Mouse (Mus musculus): ENCODE measurements around the gene Mael. TPM values are rescaled to one million over a fixed set of nuclear protein-coding genes. Genes with fewer than 3 reads are reported as not detected.

Gene Mael
- polyA plus RNA-seq, 3 experiments from 2014 or later, result not detected

GRCm38 (mm10) chr1:166204171-166204570, 34.4 kb downstream of the Mael start:
- ATAC-seq, result no peak

DNA sequence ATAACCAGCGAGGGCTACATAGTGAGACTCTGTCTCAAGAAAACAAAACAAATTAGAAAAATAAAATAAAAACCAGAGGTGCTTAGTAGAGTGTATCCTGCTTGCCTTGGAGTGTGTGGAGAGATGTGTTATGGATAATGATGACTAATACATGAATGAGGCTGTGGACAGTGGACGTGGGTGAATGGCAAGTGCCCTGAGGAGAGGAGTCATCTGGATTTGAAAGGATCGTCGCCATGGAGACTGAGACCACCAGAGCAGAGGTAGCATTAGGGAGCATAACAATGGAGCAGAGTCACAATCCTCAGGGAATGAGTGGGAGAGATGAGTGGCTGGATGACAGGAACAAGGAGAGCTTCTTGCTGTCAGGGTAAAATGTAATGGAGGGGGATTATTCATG, 48.7 kb downstream of the Mael start:
- ATAC-seq, result no peak

GRCm38 (mm10) chr1:166185357-166185756, 53.2 kb downstream of the Mael start:
- ATAC-seq, result no peak

GRCm38 (mm10) chr1:166184391-166185229, 53.9 kb downstream of the Mael start:
- no peak for ATAC-seq

DNA sequence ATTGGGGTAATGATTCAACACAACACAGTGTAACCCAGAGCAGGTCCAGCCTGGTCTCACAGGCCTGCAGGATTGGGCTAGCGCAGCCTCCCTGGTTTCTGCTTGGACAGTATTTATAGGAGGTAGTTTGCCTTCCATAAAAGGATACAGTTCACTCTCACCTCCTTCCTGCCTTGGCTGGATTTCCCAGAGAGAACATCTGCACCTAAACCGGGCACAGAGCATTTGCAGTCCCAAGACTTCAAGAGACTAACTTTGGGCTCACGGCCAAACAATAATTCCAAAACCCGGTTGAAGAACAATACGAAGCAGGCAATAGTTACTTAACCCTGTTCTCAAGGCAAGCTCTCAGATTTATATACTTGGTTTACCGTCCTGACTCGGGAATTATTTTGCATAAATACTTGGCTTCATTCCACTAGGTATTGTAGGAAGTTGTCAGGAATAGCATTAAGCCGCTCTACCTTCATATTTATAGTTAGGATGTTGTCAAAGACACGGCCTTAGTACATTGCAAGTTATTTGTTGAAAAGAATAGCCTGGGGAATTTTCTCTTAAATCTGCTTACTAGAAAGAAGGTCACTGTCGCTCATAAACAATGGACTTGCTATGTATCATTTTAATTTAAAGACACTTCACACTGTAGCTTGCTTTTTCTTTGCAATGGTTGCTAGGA, 55.5 kb downstream of the Mael start:
- ATAC-seq, result no peak

GRCm38 (mm10) chr1:166181510-166181909, 57.0 kb downstream of the Mael start:
- ATAC-seq, result no peak

DNA sequence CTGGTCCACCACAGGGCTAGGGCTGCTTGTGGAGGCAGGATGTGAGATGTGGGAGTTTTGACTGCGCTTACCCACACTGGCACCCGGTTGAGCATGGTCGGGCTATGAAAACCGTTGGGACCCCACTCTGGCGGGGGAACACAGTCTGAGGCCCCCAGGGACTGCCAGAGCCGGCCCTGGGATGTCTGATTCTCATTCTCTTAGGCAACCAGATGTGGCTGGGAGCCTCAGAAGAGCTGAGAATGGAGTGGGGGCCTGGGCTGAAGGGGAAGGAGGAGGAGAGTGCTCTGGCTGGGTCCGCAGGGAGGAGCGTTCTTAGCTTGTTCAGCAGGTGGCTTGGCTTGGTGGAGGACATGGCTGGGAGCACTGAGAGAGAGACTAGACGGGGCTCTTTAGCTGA, 64.9 kb downstream of the Mael start:
- no peak for ATAC-seq

- no peak for ATAC-seq
Measured at GRCm38 (mm10) chr1:166172992-166173391, 65.6 kb downstream of the Mael start.

- no peak for ATAC-seq
Measured at GRCm38 (mm10) chr1:166170852-166171251, 67.7 kb downstream of the Mael start.

DNA sequence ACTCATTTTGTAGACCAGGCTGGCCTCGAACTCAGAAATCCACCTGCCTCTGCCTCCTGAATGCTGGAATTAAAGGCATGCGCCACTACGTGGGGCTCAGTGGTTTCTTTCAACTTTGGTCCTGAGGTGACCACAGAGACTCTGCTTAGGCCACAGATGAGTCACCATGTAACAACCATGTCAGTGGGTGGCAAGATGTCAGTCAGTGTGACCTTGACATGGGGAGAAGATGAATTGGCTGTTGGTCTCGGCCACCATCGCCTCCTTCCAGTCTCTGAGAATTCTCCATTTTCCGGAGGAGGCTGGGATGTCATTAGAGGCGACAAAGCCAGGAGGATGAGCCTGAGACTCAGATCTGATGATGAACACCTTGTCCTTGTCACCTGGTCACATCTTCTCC, 68.8 kb downstream of the Mael start:
- no peak for ATAC-seq

DNA sequence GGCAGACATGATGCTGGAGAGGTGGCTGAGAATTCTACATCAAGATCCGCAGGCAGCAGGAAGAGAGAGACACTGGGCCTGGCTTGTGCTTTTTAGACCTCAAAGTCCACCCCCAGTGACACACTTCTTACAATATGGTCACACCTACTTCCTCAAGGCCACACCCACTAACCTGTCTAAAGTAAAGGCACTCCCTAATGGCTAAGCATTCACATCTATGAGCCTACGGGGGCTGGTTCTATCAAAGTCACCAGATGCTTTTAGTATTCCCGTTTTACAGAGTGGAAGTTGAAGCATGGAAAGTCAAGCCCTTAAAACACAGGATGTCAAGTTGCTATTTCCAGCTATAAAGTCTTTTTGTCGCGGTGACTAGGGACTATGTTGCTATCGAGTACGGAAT, 70.5 kb downstream of the Mael start:
- no peak for ATAC-seq

DNA sequence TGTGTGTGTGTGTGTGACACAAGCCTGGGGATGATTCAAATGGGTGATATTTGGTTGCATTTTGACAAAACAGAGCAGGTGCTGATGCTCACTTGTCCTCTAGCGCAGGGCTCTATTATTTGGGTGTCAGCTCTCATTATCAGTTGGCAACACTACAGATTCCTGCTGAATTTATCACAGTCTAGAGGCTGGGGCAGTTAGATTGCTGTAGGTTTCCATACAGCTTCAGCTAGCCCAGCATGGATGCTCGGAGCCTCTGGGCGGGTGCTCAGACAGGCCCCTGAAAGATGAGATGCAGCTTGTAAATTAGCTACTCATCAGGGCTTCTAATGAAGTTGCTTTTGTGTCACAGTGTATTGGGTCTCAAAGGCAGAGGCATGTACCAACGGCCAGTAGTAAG, 71.1 kb downstream of the Mael start:
- no peak for ATAC-seq

GRCm38 (mm10) chr1:166165159-166165558, 73.4 kb downstream of the Mael start:
- no peak for ATAC-seq

- no peak for ATAC-seq
Measured at GRCm38 (mm10) chr1:166164580-166164979, 74.0 kb downstream of the Mael start.

DNA sequence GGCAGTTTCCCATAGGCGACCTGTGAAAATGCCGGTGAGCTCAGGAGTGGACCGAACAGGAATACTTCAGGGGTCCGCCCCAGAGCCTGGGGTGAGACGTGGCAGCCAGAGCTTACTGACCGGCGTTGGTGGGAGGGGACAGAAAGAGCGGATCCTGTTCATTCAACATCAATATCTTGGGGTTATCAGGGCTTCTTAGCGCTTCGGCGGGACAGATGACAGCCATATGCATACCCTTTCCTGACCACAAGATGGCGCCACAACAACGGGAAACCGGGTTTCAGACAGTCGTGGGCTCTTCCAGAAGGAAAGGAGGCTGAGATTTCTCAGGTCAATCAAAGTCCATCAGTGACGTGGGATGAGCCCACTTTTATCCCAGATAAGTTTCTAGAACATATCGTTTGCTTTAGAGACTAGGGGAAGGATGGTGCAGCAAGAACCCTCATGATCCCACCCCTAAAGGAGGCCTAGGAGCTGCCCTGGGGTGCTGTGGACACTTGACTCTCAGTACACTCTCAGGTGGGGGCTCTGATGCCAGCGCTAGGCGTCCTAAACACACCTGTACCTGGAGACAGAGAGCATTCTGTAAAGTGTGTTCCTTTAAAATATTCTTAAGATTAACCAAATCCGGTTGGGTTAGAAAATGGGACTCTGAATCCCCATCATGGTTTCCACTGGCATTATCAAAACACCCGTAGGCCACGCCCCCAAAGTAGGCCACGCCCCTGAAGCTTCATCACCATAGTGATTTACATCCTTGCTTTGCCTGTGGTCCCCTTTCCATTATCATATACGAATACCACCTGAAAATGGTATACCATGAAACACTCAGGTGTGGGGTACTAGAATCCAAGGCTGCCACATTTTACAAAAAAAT, 77.7 kb downstream of the Mael start:
- peak; percentile 68 for ATAC-seq

- ATAC-seq, result no peak
Measured at GRCm38 (mm10) chr1:166160111-166160510, 78.4 kb downstream of the Mael start.

DNA sequence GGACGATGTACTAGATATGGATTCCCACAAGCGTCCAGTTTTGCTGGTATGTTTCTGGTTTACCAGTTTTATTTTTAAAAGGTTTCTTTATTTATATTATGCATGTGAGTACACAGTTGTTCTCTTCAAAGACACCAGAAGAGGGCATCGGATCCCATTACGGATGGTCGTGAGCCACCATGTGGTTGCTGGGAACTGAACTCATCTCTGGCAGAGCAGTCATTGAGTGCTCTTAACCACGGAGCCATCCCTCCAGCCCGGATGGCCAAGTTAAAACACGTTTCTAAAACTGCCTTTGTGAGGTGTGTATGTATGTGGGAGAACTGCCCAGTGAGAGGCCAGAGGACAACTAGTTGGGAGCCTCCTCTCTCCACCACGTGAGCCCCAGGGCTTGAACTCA, 79.9 kb downstream of the Mael start:
- no peak for ATAC-seq

- no peak for ATAC-seq
Measured at GRCm38 (mm10) chr1:166157712-166158111, 80.8 kb downstream of the Mael start.

DNA sequence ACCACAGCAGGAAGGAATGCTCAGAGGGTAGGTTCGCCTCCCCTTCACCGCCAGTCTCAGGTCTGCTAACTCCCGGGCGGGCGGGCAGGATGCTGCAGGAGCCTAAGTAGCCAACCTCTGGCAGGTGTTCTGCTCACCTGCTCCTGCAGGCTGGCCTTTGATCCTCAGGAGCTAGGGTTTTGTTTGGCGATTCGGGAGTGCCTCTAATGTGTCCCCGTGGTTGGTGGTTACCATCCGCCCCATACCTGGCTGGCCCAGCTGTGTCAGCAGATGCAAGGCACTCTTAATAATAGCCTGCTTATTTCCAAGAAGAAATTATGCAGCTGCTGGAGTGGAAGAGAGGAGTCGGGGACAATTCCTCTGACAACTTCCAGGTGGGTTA, 83.4 kb downstream of the Mael start:
- no peak for ATAC-seq

- ATAC-seq, result peak; percentile 92
Measured at GRCm38 (mm10) chr1:166154162-166155112, 84.1 kb downstream of the Mael start.

- ATAC-seq, result peak; percentile 78
Measured at GRCm38 (mm10) chr1:166153351-166154120, 85.0 kb downstream of the Mael start.

All from inflammation-experienced regulatory T-cells, adult 6 months (primary cell).